Mouse (Mus musculus) spleen, postnatal 14 days (tissue): ENCODE measurements around the gene Hrh1.

ENCODE experiments used
- DNase-seq, 2 experiments: peaks; one replicate each; pipeline ENCODE4 v3.0.0; 2021 to 2022; ENCODE audit warnings: low spot score in 2 of 2

Gene Hrh1

DNA sequence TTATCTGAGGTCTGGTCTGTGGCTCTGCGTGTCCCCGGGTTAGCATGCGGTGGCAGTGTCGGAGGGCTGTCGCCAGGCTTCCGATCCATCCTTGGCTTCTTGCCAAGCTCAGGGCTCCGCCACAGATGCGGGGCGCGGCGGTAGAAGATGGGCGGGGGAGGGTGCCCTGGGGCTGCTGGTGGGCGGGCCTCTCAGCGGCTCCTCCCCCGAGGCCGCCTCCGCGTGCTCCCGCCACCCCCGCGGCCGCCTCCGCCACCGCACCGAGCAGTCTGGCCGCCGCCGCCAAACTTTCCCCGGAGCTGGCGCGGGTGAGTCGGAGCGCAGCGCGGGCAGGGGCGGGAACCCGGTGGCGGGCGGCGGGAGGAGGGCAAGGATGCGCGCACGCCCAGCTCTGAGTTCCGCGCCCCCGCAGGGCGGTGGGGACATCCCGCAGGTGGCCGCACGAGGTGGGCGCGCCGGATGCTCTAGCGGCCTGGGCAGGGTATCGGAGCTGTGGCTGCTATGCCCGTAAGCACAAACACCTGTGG, at the start of gene Hrh1:
Gene Hrh1 (plus strand): TSS at position 246 of the 527 bp plus-strand sequence.
- no peak for DNase-seq

GRCm38 (mm10) chr6:114354635-114355034, 43.1 kb upstream of the Hrh1 start:
- DNase-seq: no peak

GRCm38 (mm10) chr6:114358171-114358570, 39.6 kb upstream of the Hrh1 start:
- DNase-seq: no peak

DNA sequence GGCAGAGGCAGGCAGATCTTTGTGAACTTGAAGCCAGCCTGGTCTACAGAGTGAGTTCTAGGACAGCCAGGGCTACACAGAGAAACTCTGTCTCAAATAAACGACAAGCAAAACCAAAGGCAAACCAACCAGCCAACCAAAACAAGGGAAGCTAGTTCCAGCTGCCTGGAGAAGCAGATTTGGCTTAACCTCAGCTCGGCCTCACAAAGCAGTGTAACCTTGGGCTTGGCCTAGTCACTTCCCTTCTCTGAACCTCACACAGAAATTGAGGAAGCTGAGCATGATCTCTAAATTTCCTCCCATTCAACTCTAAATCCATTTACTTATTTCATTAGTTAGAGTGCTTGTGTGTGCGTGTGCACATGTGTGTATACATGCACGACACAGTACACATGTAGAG, 35.4 kb upstream of the Hrh1 start:
- DNase-seq: no peak

GRCm38 (mm10) chr6:114363740-114364139, 34.0 kb upstream of the Hrh1 start:
- DNase-seq: no peak

GRCm38 (mm10) chr6:114364734-114365133, 33.0 kb upstream of the Hrh1 start:
- DNase-seq: no peak

DNA sequence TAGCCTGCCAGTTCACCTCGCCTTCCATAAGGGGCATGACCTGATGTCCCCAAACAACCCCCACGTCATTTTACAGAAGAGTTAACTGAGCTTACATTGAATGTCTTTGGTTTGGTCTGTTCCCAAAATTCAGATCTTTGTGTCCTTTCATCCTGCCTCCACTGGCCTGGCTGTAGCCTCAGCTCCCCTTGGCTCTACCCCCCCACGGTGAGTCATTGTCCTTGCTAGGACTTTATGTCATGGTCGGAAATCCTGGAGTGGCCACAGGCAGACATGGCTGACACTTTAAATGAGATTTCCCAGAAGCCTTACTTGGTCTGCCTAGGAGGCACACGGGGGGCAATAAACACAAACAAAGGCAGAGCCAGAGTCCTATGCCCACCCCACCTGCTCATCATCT, 31.5 kb upstream of the Hrh1 start:
- no peak for DNase-seq

- DNase-seq: no peak
These were observed 30.1 kb upstream of the Hrh1 start for GRCm38 (mm10) chr6:114367681-114368080.

DNA sequence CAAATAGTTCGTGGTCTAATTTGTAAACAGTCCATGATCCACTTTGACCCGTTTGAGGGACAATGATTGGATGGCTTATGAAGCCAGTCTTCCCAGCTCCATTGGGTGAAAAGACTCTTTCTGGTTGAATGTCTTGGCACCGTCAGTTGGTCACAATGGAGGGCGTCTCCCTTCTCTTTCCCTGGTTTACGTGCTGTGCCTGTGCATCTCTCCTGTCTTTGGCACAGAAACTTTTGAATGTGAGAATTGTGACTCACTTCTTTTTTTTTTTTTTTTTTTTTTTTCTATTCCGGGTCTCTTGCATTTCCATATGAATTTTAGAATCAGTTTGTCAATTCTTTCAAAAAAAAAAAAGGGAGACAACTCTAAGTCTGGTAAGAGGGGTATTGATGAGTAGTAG, 29.5 kb upstream of the Hrh1 start:
- no peak for DNase-seq

DNA sequence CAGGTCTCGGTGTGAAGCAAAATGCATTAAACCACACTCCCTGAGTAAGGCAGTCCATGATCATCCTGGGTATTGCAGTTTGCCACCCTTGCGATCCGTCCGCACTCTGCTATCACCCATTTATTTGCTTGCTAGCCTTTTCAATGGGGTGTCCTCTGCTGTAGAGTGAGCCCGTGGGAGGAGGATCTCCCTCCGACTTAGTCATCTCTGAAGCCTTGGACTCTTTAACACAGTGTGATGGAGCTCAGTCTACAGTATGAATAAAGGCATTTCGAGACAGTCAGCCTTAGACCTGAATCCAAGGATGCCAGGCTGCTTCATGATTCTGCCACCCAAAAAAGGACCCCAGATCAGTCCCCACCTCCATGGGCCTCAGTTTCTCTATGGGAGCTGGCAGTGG, 25.0 kb upstream of the Hrh1 start:
- DNase-seq: no peak

DNA sequence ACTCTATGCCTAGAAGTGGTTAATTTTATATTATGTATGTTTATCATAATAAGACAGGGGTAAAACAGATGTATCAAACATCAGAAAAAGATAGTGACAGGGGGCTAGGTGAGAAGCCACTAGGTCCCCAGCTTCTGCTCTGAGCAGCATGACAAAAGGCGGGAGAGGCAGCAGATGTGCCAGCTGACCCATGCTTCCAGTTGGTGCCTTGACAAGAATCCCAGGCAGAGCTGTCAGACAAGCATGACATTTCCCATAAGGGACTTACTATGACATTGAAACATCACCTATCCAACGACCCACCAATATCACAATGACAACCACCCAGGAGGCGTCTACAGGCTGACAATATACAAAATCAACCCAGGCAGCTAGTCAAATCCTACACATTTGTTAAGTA, 16.9 kb upstream of the Hrh1 start:
- DNase-seq: no peak

- no peak for DNase-seq
These were observed 10.4 kb upstream of the Hrh1 start for GRCm38 (mm10) chr6:114387320-114387719.

DNA sequence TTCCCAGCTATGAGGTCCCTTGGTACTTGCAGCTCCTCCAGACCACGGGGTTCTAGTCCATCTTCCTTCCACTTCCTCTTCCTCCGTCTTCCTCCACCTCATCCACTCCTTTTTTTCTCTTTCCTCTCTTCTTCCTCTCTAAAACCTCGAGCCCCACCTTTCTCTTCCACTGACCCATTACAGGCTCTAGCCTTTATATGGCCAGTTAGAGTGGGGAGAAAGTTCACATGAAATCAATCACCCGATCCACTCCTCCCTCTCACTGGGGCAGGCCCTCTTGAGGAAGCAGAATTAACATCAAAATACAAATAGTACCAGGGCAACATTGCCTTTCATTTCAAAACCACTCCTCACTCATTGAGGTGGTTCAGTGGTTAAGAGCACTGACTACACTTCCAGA, 9.9 kb upstream of the Hrh1 start:
- DNase-seq: no peak

DNA sequence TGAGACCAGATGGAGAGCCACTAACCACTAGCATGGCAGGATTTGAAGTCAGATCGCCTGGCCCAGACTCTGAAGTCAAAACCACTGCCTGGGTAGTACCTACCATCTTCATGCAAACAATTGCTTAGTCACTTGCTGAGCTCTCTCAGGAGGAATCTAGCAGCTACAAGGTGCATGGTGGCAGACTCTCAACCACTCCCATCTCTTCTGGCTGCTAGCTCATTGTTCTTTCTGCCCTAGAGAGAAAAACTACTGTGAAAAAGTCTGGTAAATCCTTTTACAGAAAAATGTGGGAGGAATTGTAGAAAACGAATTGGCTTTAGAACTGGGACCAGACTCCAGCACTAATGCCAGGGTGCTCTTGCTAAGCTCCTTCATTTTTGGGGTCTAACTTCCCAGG, 7.6 kb upstream of the Hrh1 start:
- DNase-seq: no peak

DNA sequence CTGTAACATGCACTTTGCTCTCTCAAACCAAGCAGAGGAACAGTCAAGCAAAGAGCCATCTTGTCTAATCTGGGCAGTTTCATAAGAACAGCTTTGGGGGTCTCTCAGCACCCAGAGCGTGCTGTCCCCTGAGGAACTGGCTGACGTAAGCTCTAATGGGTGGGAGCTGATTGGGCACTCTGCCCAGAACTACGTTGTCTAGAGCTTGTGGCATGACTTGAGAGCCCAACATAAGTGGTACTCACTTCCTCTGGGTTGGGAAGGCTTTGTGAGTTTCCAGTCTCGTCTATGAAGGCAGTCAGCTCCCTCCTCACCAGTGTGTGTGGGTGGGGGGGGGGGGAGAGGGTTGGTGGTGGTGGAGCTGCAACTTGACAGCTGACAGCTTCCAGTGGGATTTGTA, 2.8 kb upstream of the Hrh1 start:
- no peak for DNase-seq

GRCm38 (mm10) chr6:114396605-114397004, 1.1 kb upstream of the Hrh1 start:
- no peak for DNase-seq

- no peak for DNase-seq
These were observed 456 bp upstream of the Hrh1 start for GRCm38 (mm10) chr6:114397280-114397679.

DNA sequence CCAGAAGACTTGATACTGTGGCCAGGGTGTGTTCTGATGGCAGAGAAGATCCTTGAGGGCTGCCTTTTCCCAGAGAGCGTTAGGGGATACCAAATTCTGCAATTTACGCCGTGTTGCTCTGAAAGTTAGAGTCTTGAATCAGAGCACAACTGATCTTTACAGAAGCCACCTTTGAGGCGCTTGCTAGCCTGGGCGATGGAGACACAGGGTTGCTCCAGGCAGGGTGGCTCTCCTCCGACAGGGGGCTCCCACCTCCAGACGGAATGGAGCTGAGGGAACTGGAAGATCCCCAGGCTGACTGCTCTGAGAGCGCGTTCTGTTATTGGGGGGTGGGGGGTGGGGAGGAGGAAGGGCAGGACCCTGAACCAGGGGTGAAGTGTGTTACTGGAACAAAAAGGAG, 890 bp downstream of the Hrh1 start:
- no peak for DNase-seq

DNA sequence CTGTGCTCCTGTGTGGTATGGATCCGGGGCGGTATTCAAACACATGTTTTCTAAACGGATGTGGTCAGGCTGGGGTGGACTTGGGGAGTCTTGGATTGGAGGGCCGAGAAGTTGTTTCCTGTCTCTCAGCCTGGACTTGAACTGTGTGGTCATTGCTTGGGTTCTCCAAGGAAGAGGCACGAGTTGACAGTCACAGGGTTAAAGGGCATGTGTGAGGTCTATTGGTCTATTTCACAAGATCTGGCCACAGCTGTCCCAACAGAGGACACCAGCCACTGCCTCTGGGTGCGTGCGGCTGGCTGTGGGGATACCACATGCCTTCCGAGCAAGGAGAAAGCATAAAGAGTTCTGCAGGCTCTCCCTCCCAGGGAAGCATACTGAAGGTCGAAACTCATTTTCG, 2.7 kb downstream of the Hrh1 start:
- no peak for DNase-seq

DNA sequence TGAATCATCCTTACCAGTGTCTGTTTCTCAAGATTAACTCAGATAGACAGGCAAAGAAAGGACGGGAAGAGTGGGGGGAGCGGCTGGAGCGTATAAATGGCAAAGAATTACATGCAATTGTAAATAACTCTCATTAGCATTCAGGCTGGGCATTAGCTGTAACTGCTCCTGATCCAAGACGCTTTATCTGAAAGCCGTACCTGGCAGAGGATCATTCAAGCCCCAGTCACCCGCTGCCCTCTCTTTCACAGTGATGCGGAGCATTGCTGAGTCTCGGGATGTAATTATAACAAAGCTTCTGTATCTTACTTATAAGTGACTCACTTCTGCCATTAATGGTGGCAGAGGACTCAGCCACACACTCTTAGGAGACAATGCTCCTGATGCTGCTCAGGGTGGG, 3.1 kb downstream of the Hrh1 start:
- DNase-seq: no peak

GRCm38 (mm10) chr6:114402161-114402560, 4.4 kb downstream of the Hrh1 start:
- no peak for DNase-seq

DNA sequence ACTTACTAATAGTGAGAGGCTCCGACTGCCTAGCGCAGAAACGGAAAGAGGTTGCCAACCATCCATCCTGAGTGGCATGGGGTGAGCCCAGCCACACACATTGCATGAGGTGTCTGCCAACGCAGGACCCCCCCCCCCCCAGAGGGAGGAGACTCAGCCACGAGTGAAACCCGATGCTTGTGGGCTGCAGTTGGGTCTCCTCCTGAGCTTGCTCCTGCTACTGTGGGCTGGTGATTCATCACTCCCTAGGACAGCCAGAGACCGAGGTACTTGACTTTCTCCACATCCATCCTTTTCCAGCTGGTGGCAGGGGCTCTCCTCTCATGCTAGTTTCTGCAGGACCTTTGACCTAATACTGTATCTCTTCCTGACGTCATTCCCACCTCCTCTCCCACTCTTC, 5.9 kb downstream of the Hrh1 start:
- no peak for DNase-seq

DNA sequence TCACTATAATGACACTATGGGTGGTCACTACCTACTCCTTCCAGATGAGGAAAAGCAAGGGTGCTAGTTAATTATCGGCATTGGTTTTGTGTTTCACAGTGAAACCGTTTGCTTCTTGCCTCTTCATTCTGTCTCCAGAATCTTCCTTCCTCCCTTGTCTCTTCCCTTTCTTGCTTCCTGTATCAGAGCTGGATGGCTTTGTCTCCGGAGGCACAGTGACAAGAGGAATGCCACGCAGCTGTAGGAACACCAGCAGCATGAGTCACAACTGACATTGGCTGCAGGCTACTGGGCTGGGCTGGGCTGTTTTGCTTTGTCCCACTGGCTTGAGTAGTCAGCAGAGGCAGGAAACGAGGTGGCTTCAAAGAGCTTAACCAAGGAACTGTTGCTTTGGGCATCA, 6.4 kb downstream of the Hrh1 start:
- no peak for DNase-seq

DNA sequence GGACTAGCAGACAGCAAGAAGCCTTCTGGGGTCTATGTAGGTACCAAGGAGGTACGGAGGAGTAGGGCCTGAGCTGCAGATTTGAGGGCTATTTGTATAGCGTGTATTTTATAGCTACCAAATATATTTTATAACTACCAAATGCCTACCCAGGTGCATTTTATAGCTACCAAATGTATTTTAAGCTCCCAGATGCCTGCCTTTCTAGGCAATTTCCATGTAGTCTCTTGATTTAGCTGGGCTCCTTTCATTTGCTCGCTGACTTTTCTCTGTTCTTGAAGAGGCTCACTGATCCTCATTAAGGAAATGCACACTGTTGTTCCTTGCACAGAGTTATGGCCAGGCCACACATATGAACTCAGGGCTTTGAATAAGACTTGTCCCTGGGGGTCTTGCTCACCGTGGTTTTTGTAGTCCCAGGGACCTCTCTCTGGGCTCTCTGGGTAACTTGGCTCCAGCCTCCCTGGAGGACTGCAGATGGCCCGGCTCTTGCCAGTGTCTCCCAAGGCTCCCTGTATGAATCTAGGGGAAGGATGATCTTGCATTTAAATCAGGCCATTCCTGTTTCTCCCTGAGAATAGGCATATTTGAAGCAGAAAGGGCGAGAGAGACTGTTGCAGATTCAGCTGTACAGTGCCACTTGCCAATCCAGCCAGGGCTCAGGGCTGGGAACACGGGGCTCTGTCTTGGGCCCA, 7.2 kb downstream of the Hrh1 start:
- no peak for DNase-seq
